Mouse (Mus musculus): Measurements from ENCODE around the gene Armc12. TPM values are rescaled to one million over a fixed set of nuclear protein-coding genes. Genes with fewer than 3 reads are reported as not detected.

Gene Armc12
- total RNA-seq (2017) = 2.2 TPM in 1 of 3 replicates, not detected in the others

- no peak for ATAC-seq (replicated peaks; ENCODE audit: insufficient number of reproducible peaks, low FRiP score, low TSS enrichment, poor library complexity, severe bottlenecking)
These were observed at the start of gene Armc12 for GRCm38 (mm10) chr17:28530506-28530905. Gene Armc12, plus strand, starts transcription at chr17:28530806.

GRCm38 (mm10) chr17:28484704-28485445, 45.7 kb upstream of the Armc12 start:
- ATAC-seq (replicated peaks; ENCODE audit: insufficient number of reproducible peaks, low FRiP score, low TSS enrichment, poor library complexity, severe bottlenecking) = peak; percentile 24; the same call in 1 of the 2 replicates

- no peak for ATAC-seq (replicated peaks; ENCODE audit: insufficient number of reproducible peaks, low FRiP score, low TSS enrichment, poor library complexity, severe bottlenecking)
These were observed 45.1 kb upstream of the Armc12 start for GRCm38 (mm10) chr17:28485446-28485948.

- ATAC-seq (replicated peaks; ENCODE audit: insufficient number of reproducible peaks, low FRiP score, low TSS enrichment, poor library complexity, severe bottlenecking) = peak; percentile 99
These were observed 44.6 kb upstream of the Armc12 start for GRCm38 (mm10) chr17:28485977-28486400.

GRCm38 (mm10) chr17:28486720-28487119, 43.9 kb upstream of the Armc12 start:
- no peak for ATAC-seq (replicated peaks; ENCODE audit: insufficient number of reproducible peaks, low FRiP score, low TSS enrichment, poor library complexity, severe bottlenecking)

GRCm38 (mm10) chr17:28487584-28488257, 42.9 kb upstream of the Armc12 start:
- ATAC-seq (replicated peaks; ENCODE audit: insufficient number of reproducible peaks, low FRiP score, low TSS enrichment, poor library complexity, severe bottlenecking) = no peak

GRCm38 (mm10) chr17:28488258-28489013, 42.2 kb upstream of the Armc12 start:
- no peak for ATAC-seq (replicated peaks; ENCODE audit: insufficient number of reproducible peaks, low FRiP score, low TSS enrichment, poor library complexity, severe bottlenecking)

- no peak for ATAC-seq (replicated peaks; ENCODE audit: insufficient number of reproducible peaks, low FRiP score, low TSS enrichment, poor library complexity, severe bottlenecking)
These were observed 39.4 kb upstream of the Armc12 start for GRCm38 (mm10) chr17:28491035-28491770.

- ATAC-seq (replicated peaks; ENCODE audit: insufficient number of reproducible peaks, low FRiP score, low TSS enrichment, poor library complexity, severe bottlenecking) = peak; percentile 75
These were observed 34.8 kb upstream of the Armc12 start for GRCm38 (mm10) chr17:28495832-28496231.

GRCm38 (mm10) chr17:28499190-28499589, 31.4 kb upstream of the Armc12 start:
- no peak for ATAC-seq (replicated peaks; ENCODE audit: insufficient number of reproducible peaks, low FRiP score, low TSS enrichment, poor library complexity, severe bottlenecking)

GRCm38 (mm10) chr17:28500465-28500864, 30.1 kb upstream of the Armc12 start:
- no peak for ATAC-seq (replicated peaks; ENCODE audit: insufficient number of reproducible peaks, low FRiP score, low TSS enrichment, poor library complexity, severe bottlenecking)

GRCm38 (mm10) chr17:28502196-28502821, 28.3 kb upstream of the Armc12 start:
- ATAC-seq (replicated peaks; ENCODE audit: insufficient number of reproducible peaks, low FRiP score, low TSS enrichment, poor library complexity, severe bottlenecking) = no peak

GRCm38 (mm10) chr17:28504182-28504581, 26.4 kb upstream of the Armc12 start:
- ATAC-seq (replicated peaks; ENCODE audit: insufficient number of reproducible peaks, low FRiP score, low TSS enrichment, poor library complexity, severe bottlenecking) = no peak

GRCm38 (mm10) chr17:28505591-28505990, 25.0 kb upstream of the Armc12 start:
- no peak for ATAC-seq (replicated peaks; ENCODE audit: insufficient number of reproducible peaks, low FRiP score, low TSS enrichment, poor library complexity, severe bottlenecking)

GRCm38 (mm10) chr17:28506895-28507294, 23.7 kb upstream of the Armc12 start:
- no peak for ATAC-seq (replicated peaks; ENCODE audit: insufficient number of reproducible peaks, low FRiP score, low TSS enrichment, poor library complexity, severe bottlenecking)

- no peak for ATAC-seq (replicated peaks; ENCODE audit: insufficient number of reproducible peaks, low FRiP score, low TSS enrichment, poor library complexity, severe bottlenecking)
These were observed 23.1 kb upstream of the Armc12 start for GRCm38 (mm10) chr17:28507496-28507895.

GRCm38 (mm10) chr17:28510445-28511342, 19.9 kb upstream of the Armc12 start:
- ATAC-seq (replicated peaks; ENCODE audit: insufficient number of reproducible peaks, low FRiP score, low TSS enrichment, poor library complexity, severe bottlenecking) = no peak

Measured in monocyte, adult 5-6 weeks (primary cell).